Mouse (Mus musculus) heart, embryonic 14.5 days (tissue): ENCODE data around the gene Zfp513. TPM values are rescaled to one million over a fixed set of nuclear protein-coding genes. Genes with fewer than 3 reads are reported as not detected.

Experiments
- ATAC-seq: fragments of 200-750 bp; cut with Nextera tagmentation; 2 replicates; pipeline ENCODE4 v1.8.0; 2017; ENCODE audit warnings: low read depth, moderate TSS enrichment; ENCODE audit not compliant: insufficient number of reproducible peaks, insufficient read depth, low FRiP score
- H3K27ac ChIP-seq, 2 experiments: fragments of 200-500 bp in 1 of 2; fragments of 300-500 bp in 1 of 2; sonication (generic) in 1 of 2; replicated peaks in 1 of 2; 2 replicates each; pipeline ENCODE4 v1.5.1; 2012 to 2014; ENCODE audit warnings: low read depth in 2 of 2, low read length in 2 of 2, control low read depth in 1 of 2, mild to moderate bottlenecking in 1 of 2, mixed read lengths in 1 of 2; ENCODE audit not compliant: control insufficient read depth in 1 of 2, insufficient read depth in 1 of 2
- H3K27me3 ChIP-seq: fragments of 300-500 bp; sonication (generic); 2 replicates; pipeline ENCODE4 v1.6.1; 2014; ENCODE audit warnings: mild to moderate bottlenecking, low read length, control low read depth; ENCODE audit not compliant: control insufficient read depth, insufficient read depth
- H3K36me3 ChIP-seq: fragments of 300-500 bp; sonication (generic); 2 replicates; pipeline ENCODE4 v1.6.1; 2014; ENCODE audit warnings: mild to moderate bottlenecking, control low read depth, low read length, mixed read lengths; ENCODE audit not compliant: control insufficient read depth, insufficient read depth
- H3K4me1 ChIP-seq, 2 experiments: fragments of 200-500 bp in 1 of 2; fragments of 300-500 bp in 1 of 2; sonication (generic) in 1 of 2; 2 replicates each; pipeline ENCODE4 v1.6.1; 2012 to 2014; ENCODE audit warnings: low read length in 2 of 2, control low read depth in 1 of 2, mixed read lengths in 1 of 2; ENCODE audit not compliant: control insufficient read depth in 2 of 2, insufficient read depth in 2 of 2
- H3K4me2 ChIP-seq: fragments of 300-500 bp; sonication (generic); 2 replicates; pipeline ENCODE4 v1.6.1; 2014; ENCODE audit warnings: mild to moderate bottlenecking, low read length
- H3K4me3 ChIP-seq, 2 experiments: fragments of 200-500 bp in 1 of 2; fragments of 300-500 bp in 1 of 2; sonication (generic) in 1 of 2; 2 replicates each; pipeline ENCODE4 v1.5.1; 2012 to 2014; ENCODE audit warnings: low read length in 2 of 2, mild to moderate bottlenecking in 2 of 2, control low read depth in 1 of 2, low read depth in 1 of 2, moderate library complexity in 1 of 2; ENCODE audit not compliant: control insufficient read depth in 1 of 2, insufficient read depth in 1 of 2
- H3K9ac ChIP-seq: fragments of 300-500 bp; sonication (generic); 2 replicates; pipeline ENCODE4 v1.6.1; 2014; ENCODE audit warnings: mild to moderate bottlenecking, low read length
- H3K9me3 ChIP-seq: fragments of 300-500 bp; sonication (generic); 2 replicates; pipeline ENCODE4 v1.6.1; 2016; ENCODE audit warnings: low read length, control low read depth; ENCODE audit not compliant: control insufficient read depth
- WGBS: fragments of 180-500 bp; shearing (Covaris S2); extraction: QIAGEN DNeasy Blood & Tissue Kit; methylation state at CpG from one replicate; pipeline ENCODE4 v1.1.7; 2014; 5-methylcytosine and 5-hydroxymethylcytosine counted together
- polyA plus RNA-seq: library from polyadenylated mRNA; unstranded; fragments of >200 nt; fragmentation: Nextera tagmentation; extraction: Ambion mirVana; gene quantifications from 2 replicates; pipeline ENCODE4 v1.2.1, GENCODE M21; 2014

Gene Zfp513
- polyA plus RNA-seq, 1 experiment from 2014 or later, result 4.3 TPM

GRCm38 (mm10) chr5:31194486-31195485, 7.3 kb downstream of the Zfp513 start:
- Histone ChIP-seq H3K27ac (no peak overlapping the region), H3K4me1 (peaks cover 4 to 19% of the 10 kb centered on the region in 2 experiments; a peak in 3 of 4 replicates), H3K9ac (peak overlapping the region; percentile 93), H3K36me3 (peaks cover 77% of the 10 kb centered on the region), H3K4me2 (peak overlapping the region; percentile 90), H3K9me3 (no peaks in the 10 kb centered on the region), H3K4me3 (peak overlapping the region in 1 of 2 experiments; percentile 71; a peak in 1 of 4 replicates), H3K27me3 (no peaks in the 10 kb centered on the region)
- no peak for ATAC-seq
- WGBS, result 88% methylated on average over 16 of the region's 16 CpGs

- H3K9ac ChIP-seq, result peak overlapping the region; percentile 93
- H3K27me3 ChIP-seq, result no peaks in the 10 kb centered on the region
- no peaks in the 10 kb centered on the region for H3K9me3 ChIP-seq
- H3K4me3 ChIP-seq, result peak overlapping the region; percentile 71 to 98
- no peak for ATAC-seq
- H3K4me1 ChIP-seq, result peaks cover 4 to 19% of the 10 kb centered on the region in 2 experiments; a peak in 3 of 4 replicates
- WGBS, result 9% methylated on average over 25 of the region's 25 CpGs
- H3K27ac ChIP-seq, result peak overlapping the region; percentile 82 to 91
- H3K4me2 ChIP-seq, result peak overlapping the region; percentile 90
- peaks cover 75% of the 10 kb centered on the region for H3K36me3 ChIP-seq
These were observed 8.3 kb downstream of the Zfp513 start for GRCm38 (mm10) chr5:31193631-31194281.

- H3K9ac ChIP-seq, result peak within 1 kb of the TSS; percentile 93
- no peaks in the 10 kb centered on the region for H3K9me3 ChIP-seq
- peak; percentile 96 for ATAC-seq
- peak within 1 kb of the TSS; percentile 90 for H3K4me2 ChIP-seq
- H3K4me1 ChIP-seq, result peaks cover 4 to 19% of the 10 kb centered on the region in 2 experiments; a peak in 3 of 4 replicates
- WGBS, result under 1% methylated on average over 48 of the region's 48 CpGs
- peaks cover 75% of the 10 kb centered on the region for H3K36me3 ChIP-seq
- H3K27ac ChIP-seq, result peak within 1 kb of the TSS; percentile 87 to 91
- peak within 1 kb of the TSS; percentile 71 to 98 for H3K4me3 ChIP-seq
- no peaks in the 10 kb centered on the region for H3K27me3 ChIP-seq
These were observed 9.0 kb downstream of the Zfp513 start, which contains the start of the genes Snx17 and Eif2b4 for GRCm38 (mm10) chr5:31192939-31193630. Gene Snx17 (plus strand): TSS chr5:31193227. Gene Eif2b4 (minus strand): TSS chr5:31193430.

GRCm38 (mm10) chr5:31192045-31192938, 9.8 kb downstream of the Zfp513 start:
- WGBS, result 12% methylated on average over 42 of the region's 42 CpGs
- Histone ChIP-seq H3K4me1 (peaks cover 4 to 19% of the 10 kb centered on the region in 2 experiments; a peak in 3 of 4 replicates), H3K27me3 (no peaks in the 10 kb centered on the region), H3K9me3 (no peaks in the 10 kb centered on the region), H3K9ac (peak overlapping the region; percentile 90), H3K4me3 (peak overlapping the region; percentile 71 to 98), H3K4me2 (peak overlapping the region; percentile 82), H3K27ac (peak overlapping the region; percentile 85 to 87), H3K36me3 (peaks cover 75% of the 10 kb centered on the region)
- ATAC-seq, result peak; percentile 56

GRCm38 (mm10) chr5:31190201-31190600, 11.9 kb downstream of the Zfp513 start:
- H3K27me3 ChIP-seq, result no peaks in the 10 kb centered on the region
- ATAC-seq, result no peak
- no peak overlapping the region for H3K4me3 ChIP-seq
- WGBS, result 86% methylated on average over 9 of the region's 9 CpGs
- peaks cover 4 to 19% of the 10 kb centered on the region in 2 experiments; a peak in 3 of 4 replicates for H3K4me1 ChIP-seq
- no peak overlapping the region for H3K4me2 ChIP-seq
- H3K9ac ChIP-seq, result no peak overlapping the region
- no peaks in the 10 kb centered on the region for H3K9me3 ChIP-seq
- peaks cover 63% of the 10 kb centered on the region for H3K36me3 ChIP-seq
- no peak overlapping the region for H3K27ac ChIP-seq

- H3K4me2 ChIP-seq, result no peak overlapping the region
- H3K4me1 ChIP-seq, result peaks cover 4 to 11% of the 10 kb centered on the region in 2 experiments; a peak in 3 of 4 replicates
- H3K36me3 ChIP-seq, result peaks cover 50% of the 10 kb centered on the region
- no peaks in the 10 kb centered on the region for H3K9me3 ChIP-seq
- no peak overlapping the region for H3K4me3 ChIP-seq
- no peak overlapping the region for H3K9ac ChIP-seq
- H3K27me3 ChIP-seq, result no peaks in the 10 kb centered on the region
- no peak overlapping the region for H3K27ac ChIP-seq
- WGBS, result 76% methylated on average over 4 of the region's 4 CpGs
- no peak for ATAC-seq
These were observed 13.8 kb downstream of the Zfp513 start for GRCm38 (mm10) chr5:31188223-31188840.
